Mouse (Mus musculus) liver, embryonic 11.5 days (tissue): ENCODE data around the gene Prkab2. TPM values are rescaled to one million over a fixed set of nuclear protein-coding genes. Genes with fewer than 3 reads are reported as not detected.
A peak's percentile ranks its signal among the peaks of the same experiment; 100 is the strongest.

Experiments used
- ATAC-seq: fragments of 200-750 bp; cut with Nextera tagmentation; replicated peaks from 2 replicates; pipeline ENCODE4 v1.8.0; 2017; ENCODE audit warnings: moderate number of reproducible peaks, mild to moderate bottlenecking, moderate TSS enrichment, moderate library complexity; ENCODE audit not compliant: low FRiP score
- DNase-seq: peaks from one replicate; pipeline ENCODE4 v3.0.0-alpha.2; 2017; ENCODE audit warnings: low spot score
- H3K27ac ChIP-seq: fragments of 300-500 bp; sonication (generic); 2 replicates; pipeline ENCODE4 v1.5.1; 2014; ENCODE audit warnings: mild to moderate bottlenecking, low read depth, low read length, control low read depth
- H3K27me3 ChIP-seq: fragments of 300-500 bp; sonication (generic); replicated peaks from 2 replicates; pipeline ENCODE4 v1.6.1; 2014; ENCODE audit warnings: low read length, mixed read lengths; ENCODE audit not compliant: control insufficient read depth, insufficient read depth
- H3K36me3 ChIP-seq: fragments of 300-500 bp; sonication (generic); 2 replicates; pipeline ENCODE4 v1.6.1; 2014; ENCODE audit warnings: mild to moderate bottlenecking, low read length, moderate library complexity, mixed read lengths; ENCODE audit not compliant: control insufficient read depth, insufficient read depth
- H3K4me1 ChIP-seq: fragments of 300-500 bp; sonication (generic); replicated peaks from 2 replicates; pipeline ENCODE4 v1.6.1; 2014; ENCODE audit warnings: low read length, mixed read lengths; ENCODE audit not compliant: control insufficient read depth, insufficient read depth
- H3K4me2 ChIP-seq: fragments of 300-500 bp; sonication (generic); 2 replicates; pipeline ENCODE4 v1.6.1; 2014; ENCODE audit warnings: mild to moderate bottlenecking, control low read depth, moderate library complexity
- H3K4me3 ChIP-seq: fragments of 300-500 bp; sonication (generic); 2 replicates; pipeline ENCODE4 v1.5.1; 2014; ENCODE audit warnings: low read depth, low read length, control low read depth
- H3K9ac ChIP-seq: fragments of 300-500 bp; sonication (generic); 2 replicates; pipeline ENCODE4 v1.6.1; 2014; ENCODE audit warnings: low read depth, low read length, control low read depth
- H3K9me3 ChIP-seq: fragments of 300-500 bp; sonication (generic); 2 replicates; pipeline ENCODE4 v1.6.1; 2016; ENCODE audit warnings: low read length, inconsistent platforms, mixed read lengths; ENCODE audit not compliant: control insufficient read depth
- WGBS: fragments of 180-500 bp; shearing (Covaris S2); extraction: QIAGEN DNeasy Blood & Tissue Kit; methylation state at CpG from one replicate; pipeline ENCODE4 v1.1.7; 2014; 5-methylcytosine and 5-hydroxymethylcytosine counted together
- polyA plus RNA-seq: library from polyadenylated mRNA; unstranded; fragments of >200 nt; fragmentation: Nextera tagmentation; extraction: Ambion mirVana; gene quantifications from 2 replicates; pipeline ENCODE4 v1.2.1, GENCODE M21; 2014

Prkab2 gene
- polyA plus RNA-seq, 1 experiment from 2014 or later: 4.5 TPM

DNA sequence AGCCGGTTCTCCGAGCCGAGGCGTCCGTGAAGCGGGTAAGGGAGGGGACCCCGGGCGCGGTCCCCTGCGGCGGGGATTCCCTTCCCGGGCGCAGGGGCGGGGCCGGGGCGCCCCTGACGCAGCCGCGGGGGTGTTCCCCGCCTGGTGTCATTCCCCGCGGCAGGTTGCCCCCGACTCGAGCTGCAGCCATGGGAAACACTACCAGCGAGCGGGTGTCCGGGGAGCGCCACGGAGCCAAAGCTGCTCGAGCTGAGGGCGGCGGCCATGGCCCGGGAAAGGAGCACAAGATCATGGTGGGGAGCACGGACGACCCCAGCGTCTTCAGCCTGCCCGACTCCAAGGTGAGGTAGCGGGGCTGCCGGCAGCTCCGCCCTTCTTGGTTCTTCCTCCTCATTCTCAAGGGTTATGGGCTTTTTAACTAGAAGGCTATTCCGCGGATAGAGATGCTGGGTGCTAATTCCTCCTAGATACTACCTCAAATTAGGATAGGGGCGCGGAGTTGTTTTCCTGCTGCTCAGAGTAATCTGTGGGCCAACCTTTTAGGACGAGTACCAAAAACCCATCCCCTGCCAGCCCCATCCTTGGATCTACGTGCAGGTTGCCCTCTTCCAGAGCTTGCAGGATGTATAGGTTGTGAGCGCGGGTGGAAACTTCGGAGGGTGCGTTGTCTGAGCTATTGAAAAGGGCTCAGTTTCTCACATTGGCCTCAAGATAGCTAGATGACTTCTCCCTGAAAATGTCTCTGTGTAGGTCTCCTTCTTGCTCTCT, 617 bp downstream of the Prkab2 start:
- Histone ChIP-seq H3K4me3 (peak overlapping the region; percentile 77), H3K9ac (peak overlapping the region; percentile 63), H3K4me1 (peaks cover 11% of the 10 kb centered on the region), H3K9me3 (0 out of 2 replicates have a peak, but pooled peaks cover 3% of the 10 kb centered on the region), H3K36me3 (0 out of 2 replicates have a peak, but pooled peaks cover 6% of the 10 kb centered on the region), H3K27me3 (no peaks in the 10 kb centered on the region), H3K4me2 (peak overlapping the region; percentile 80), H3K27ac (no peak overlapping the region)
- 1% methylated on average over 49 of the region's 50 CpGs for WGBS
- DNase-seq (no peak), ATAC-seq (peak; percentile 82)

DNA sequence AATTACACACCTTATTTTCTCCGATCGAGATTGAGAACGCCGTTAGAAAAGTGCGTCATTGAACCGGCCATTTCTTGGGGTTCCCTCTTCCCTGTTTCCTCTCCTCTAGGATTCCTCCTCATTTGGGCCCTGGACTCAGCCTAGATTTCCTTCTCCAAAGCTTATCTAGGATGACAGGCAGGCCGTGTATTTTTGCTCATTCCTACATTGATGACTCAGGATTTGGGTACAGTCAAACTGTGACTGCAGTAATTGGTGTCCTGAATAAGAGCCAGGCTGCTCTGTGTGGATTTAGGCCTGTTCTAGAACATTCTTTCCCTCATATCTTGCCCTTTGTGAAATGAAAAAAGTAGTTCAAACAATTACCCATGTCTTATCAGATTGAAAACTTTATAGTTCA, 1.8 kb downstream of the Prkab2 start:
- 84% methylated on average over 7 of the region's 7 CpGs for WGBS
- Histone ChIP-seq H3K9ac (no peak overlapping the region), H3K27ac (no peak overlapping the region), H3K9me3 (0 out of 2 replicates have a peak, but pooled peaks cover 2% of the 10 kb centered on the region), H3K4me1 (peaks cover 11% of the 10 kb centered on the region), H3K27me3 (no peaks in the 10 kb centered on the region), H3K4me2 (peak overlapping the region; percentile 12; the same call in 1 of the 2 replicates), H3K36me3 (0 out of 2 replicates have a peak, but pooled peaks cover 6% of the 10 kb centered on the region), H3K4me3 (no peak overlapping the region)
- DNase-seq (no peak), ATAC-seq (no peak)

DNA sequence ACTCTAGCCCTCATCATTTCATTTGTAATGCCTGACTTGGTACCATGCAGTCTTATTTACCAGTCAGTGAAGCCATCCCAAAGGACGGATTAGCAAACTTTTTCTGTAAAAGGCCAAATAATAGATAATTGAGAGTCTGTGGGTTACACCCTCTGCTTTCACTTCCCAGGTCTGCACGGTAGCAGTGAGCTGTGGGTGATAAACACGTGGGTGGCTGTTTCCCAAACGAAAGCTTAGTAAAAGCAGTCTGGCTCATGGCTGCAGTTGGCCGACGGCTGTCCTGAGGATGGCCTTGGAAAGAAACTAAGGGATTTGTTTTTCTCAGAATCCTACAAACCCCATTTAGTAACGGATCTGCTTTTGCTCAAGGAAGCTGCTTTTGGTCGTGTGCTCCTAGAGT, 3.2 kb downstream of the Prkab2 start:
- H3K4me2 ChIP-seq: no peak overlapping the region
- no peak for ATAC-seq
- no peak overlapping the region for H3K4me3 ChIP-seq
- H3K27me3 ChIP-seq: no peaks in the 10 kb centered on the region
- 0 out of 2 replicates have a peak, but pooled peaks cover 6% of the 10 kb centered on the region for H3K36me3 ChIP-seq
- WGBS: 53% methylated on average over 8 of the region's 8 CpGs
- DNase-seq: no peak
- H3K9me3 ChIP-seq: no peaks in the 10 kb centered on the region
- H3K27ac ChIP-seq: no peak overlapping the region
- H3K9ac ChIP-seq: no peak overlapping the region
- peaks cover 11% of the 10 kb centered on the region for H3K4me1 ChIP-seq

DNA sequence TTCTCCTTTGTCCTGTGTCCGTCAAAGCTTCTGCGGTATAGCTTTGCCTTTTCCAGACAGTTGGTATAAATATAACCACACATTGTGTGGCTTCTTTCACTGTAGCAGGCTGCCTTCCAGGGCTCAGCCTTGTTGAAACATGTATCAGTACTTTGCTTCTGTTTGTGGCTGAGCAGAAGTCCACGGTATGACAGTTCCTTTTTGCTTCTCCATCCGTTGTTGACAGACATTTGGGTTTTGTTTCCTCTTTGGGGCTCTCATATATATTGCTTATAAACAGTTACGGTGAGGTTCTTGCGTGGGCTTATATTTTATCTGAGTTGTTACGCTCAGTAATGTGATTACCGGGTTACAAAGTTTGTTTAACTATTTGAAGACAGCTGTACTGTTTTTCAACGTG, 7.5 kb downstream of the Prkab2 start:
- WGBS: 72% methylated on average over 9 of the region's 9 CpGs

DNA sequence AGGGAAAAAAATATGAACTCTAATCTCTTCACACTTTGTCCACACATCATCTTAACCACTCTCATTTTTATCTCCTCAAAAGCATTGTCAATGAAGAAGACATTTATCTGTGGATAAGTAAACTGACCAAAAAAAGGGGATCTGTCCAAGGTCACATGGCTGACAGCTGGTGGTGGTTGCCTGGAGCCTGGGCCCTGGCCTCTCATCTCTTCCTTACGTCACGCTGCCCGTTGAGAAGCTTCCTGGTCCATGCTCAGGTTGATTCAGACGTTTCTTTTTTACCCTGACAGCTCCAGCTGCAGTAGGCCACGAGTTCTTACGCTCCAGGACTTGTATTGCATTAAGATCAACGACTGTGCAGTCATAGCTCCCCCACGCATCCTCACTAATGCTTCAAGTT, 8.2 kb downstream of the Prkab2 start:
- Histone ChIP-seq H3K27me3 (no peaks in the 10 kb centered on the region), H3K36me3 (0 out of 2 replicates have a peak, but pooled peaks cover 8% of the 10 kb centered on the region), H3K4me3 (no peak overlapping the region), H3K27ac (peak overlapping the region; percentile 34; the same call in 1 of the 2 replicates), H3K4me1 (0 out of 2 replicates have a peak, but pooled peaks cover 1% of the 10 kb centered on the region), H3K9me3 (no peaks in the 10 kb centered on the region), H3K9ac (no peak overlapping the region), H3K4me2 (no peak overlapping the region)
- DNase-seq (no peak), ATAC-seq (no peak)
- WGBS: 59% methylated on average over 8 of the region's 8 CpGs

More for the DNA sequence above, 7.5 kb downstream of the Prkab2 start:
- 0 out of 2 replicates have a peak, but pooled peaks cover 2% of the 10 kb centered on the region for H3K4me1 ChIP-seq
- ATAC-seq (no peak), DNase-seq (no peak)
- H3K36me3 ChIP-seq: 0 out of 2 replicates have a peak, but pooled peaks cover 8% of the 10 kb centered on the region
- H3K27me3 ChIP-seq: no peaks in the 10 kb centered on the region
- H3K27ac ChIP-seq: 0 out of 2 replicates have a peak overlapping the region, but pooled peaks have one; percentile 34
- no peak overlapping the region for H3K4me3 ChIP-seq
- no peaks in the 10 kb centered on the region for H3K9me3 ChIP-seq
- H3K4me2 ChIP-seq: no peak overlapping the region
- no peak overlapping the region for H3K9ac ChIP-seq

DNA sequence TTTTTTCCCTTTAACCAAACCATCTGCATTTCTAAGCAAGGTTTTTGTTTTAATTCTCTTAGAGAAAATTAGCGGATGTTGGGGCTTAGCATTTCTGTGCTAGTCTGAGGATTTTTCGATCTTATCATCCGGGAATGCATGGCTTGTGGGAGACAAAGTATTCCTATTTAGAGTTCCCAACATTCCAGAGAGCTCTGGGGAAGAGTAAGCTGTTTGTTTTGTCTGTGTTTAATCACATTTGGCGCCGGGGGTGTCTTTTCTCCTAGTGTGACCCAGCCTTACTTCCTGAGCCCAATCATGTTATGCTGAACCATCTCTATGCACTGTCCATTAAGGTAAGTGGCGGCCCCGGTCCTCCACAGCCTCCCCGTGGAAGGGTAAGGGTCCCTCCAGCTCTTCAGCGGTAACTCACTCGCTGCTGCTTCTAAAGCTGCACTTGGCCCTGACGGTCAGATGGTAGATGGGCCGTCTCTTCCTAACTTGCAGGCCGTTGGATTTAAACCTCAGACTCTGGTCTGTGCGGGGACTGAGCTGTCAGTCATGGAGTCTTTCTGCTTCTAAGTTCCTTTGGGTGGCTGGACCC, 9.2 kb downstream of the Prkab2 start:
- no peak overlapping the region for H3K4me2 ChIP-seq
- H3K9me3 ChIP-seq: no peaks in the 10 kb centered on the region
- H3K4me1 ChIP-seq: no peaks in the 10 kb centered on the region
- H3K9ac ChIP-seq: no peak overlapping the region
- ATAC-seq (no peak), DNase-seq (no peak)
- 68% methylated on average over 14 of the region's 14 CpGs for WGBS
- H3K36me3 ChIP-seq: 0 out of 2 replicates have a peak, but pooled peaks cover 8% of the 10 kb centered on the region
- no peaks in the 10 kb centered on the region for H3K27me3 ChIP-seq
- no peak overlapping the region for H3K4me3 ChIP-seq
- no peak overlapping the region for H3K27ac ChIP-seq

DNA sequence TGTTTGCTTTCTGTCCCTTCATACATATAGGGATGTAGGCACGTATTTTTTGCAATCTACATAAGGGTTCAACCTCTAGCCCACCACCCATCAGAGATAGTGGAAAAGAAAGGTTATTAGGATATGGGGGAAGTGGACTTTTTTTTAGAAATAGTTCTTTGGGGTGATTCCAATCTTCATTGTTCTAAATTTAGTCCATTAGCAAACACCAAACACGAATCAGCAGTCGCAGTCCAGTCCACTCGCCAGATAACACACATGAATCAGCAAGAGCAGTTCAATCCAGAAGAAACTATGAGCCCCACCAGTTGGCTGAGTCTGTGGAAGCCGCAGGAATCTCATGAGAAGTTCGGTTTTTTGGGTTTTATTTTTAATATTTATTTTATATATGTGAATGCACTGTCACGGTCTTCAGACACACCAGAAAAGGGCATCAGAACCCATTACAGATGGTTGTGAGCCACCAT, 16.7 kb downstream of the Prkab2 start, which contains the start of gene Gm17651:
Gm17651 (minus strand) TSS at position 51 of the 467 bp plus-strand sequence.
- DNase-seq: no peak
- Histone ChIP-seq H3K9ac (no peak within 1 kb of the TSS), H3K9me3 (no peaks in the 10 kb centered on the region), H3K27me3 (no peaks in the 10 kb centered on the region), H3K4me1 (no peaks in the 10 kb centered on the region), H3K27ac (no peak within 1 kb of the TSS), H3K36me3 (0 out of 2 replicates have a peak, but pooled peaks cover 2% of the 10 kb centered on the region), H3K4me3 (no peak within 1 kb of the TSS), H3K4me2 (no peak within 1 kb of the TSS)
- ATAC-seq: no peak
- WGBS: 75% methylated on average over 7 of the region's 7 CpGs

DNA sequence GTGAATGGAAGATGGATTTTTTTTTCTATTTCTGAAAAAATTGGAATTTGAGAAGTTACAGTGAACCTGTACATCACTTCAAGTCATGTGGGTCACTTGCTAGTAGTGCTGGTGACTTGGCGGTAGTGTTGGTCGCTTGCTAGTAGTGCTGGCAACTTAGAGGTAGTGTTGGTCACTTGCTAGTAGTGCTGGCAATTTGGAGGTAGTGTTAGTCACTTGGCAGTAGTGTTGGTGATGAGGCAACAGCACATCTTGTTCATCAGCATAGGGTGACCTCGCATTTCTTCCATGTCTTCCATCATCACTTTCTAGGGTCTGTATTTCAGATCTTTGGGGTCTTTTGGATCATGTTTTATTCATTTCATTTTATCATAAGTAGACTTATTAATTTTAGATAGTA, 18.1 kb downstream of the Prkab2 start:
- no peaks in the 10 kb centered on the region for H3K36me3 ChIP-seq
- ATAC-seq (no peak), DNase-seq (no peak)
- no peaks in the 10 kb centered on the region for H3K9me3 ChIP-seq
- WGBS: 87% methylated on average over 3 of the region's 3 CpGs
- no peak overlapping the region for H3K4me3 ChIP-seq
- H3K4me2 ChIP-seq: no peak overlapping the region
- no peaks in the 10 kb centered on the region for H3K4me1 ChIP-seq
- H3K9ac ChIP-seq: no peak overlapping the region
- no peak overlapping the region for H3K27ac ChIP-seq
- no peaks in the 10 kb centered on the region for H3K27me3 ChIP-seq
